Mouse (Mus musculus) retina, embryonic 14.5 days (tissue): Measurements from ENCODE around the gene Lta.

Experiments used
- DNase-seq: peaks from one replicate; pipeline ENCODE4 v3.0.0-alpha.2; 2015; ENCODE audit warnings: low spot score

Gene Lta

GRCm38 (mm10) chr17:35204494-35205379, at the start of gene Lta:
Lta (minus strand) TSS chr17:35205351.
- DNase-seq: no peak

GRCm38 (mm10) chr17:35254241-35255098, 49.3 kb upstream of the Lta start:
- peak; percentile 72 for DNase-seq

- no peak for DNase-seq
These were observed 48.3 kb upstream of the Lta start for GRCm38 (mm10) chr17:35253293-35254093.

- no peak for DNase-seq
These were observed 47.6 kb upstream of the Lta start for GRCm38 (mm10) chr17:35252619-35253292.

GRCm38 (mm10) chr17:35251981-35252380, 46.8 kb upstream of the Lta start:
- no peak for DNase-seq

- DNase-seq: no peak
These were observed 46.1 kb upstream of the Lta start for GRCm38 (mm10) chr17:35251162-35251719.

GRCm38 (mm10) chr17:35250348-35251120, 45.4 kb upstream of the Lta start:
- no peak for DNase-seq

- no peak for DNase-seq
These were observed 44.5 kb upstream of the Lta start for GRCm38 (mm10) chr17:35249451-35250197.

GRCm38 (mm10) chr17:35248986-35249385, 43.8 kb upstream of the Lta start:
- no peak for DNase-seq

- DNase-seq: no peak
These were observed 42.0 kb upstream of the Lta start for GRCm38 (mm10) chr17:35247144-35247543.

GRCm38 (mm10) chr17:35245731-35246623, 40.8 kb upstream of the Lta start:
- peak; percentile 61 for DNase-seq

- no peak for DNase-seq
These were observed 39.8 kb upstream of the Lta start for GRCm38 (mm10) chr17:35244999-35245398.

- peak; percentile 64 for DNase-seq
These were observed 37.9 kb upstream of the Lta start for GRCm38 (mm10) chr17:35243086-35243485.

GRCm38 (mm10) chr17:35242015-35242941, 37.1 kb upstream of the Lta start:
- peak; percentile 78 for DNase-seq

- peak; percentile 97 for DNase-seq
These were observed 36.3 kb upstream of the Lta start, which contains the start of gene Ddx39b for GRCm38 (mm10) chr17:35241305-35242014. Ddx39b (plus strand) TSS chr17:35241746.
